Mouse (Mus musculus) embryonic fibroblast, embryonic 13.5 days (primary cell): Measurements from ENCODE around the gene Clec2i.

ENCODE experiments used
- CTCF ChIP-seq: IDR thresholded peaks from 2 replicates; pipeline ENCODE4 v1.5.1; 2011; ENCODE audit warnings: mild to moderate bottlenecking, control low read depth, low read length, moderate library complexity, borderline replicate concordance; ENCODE audit not compliant: insufficient read depth
- POLR2A ChIP-seq: IDR thresholded peaks from 2 replicates; pipeline ENCODE4 v1.6.1; 2011; ENCODE audit warnings: low read depth, mild to moderate bottlenecking, control low read depth, low read length, moderate library complexity

DNA sequence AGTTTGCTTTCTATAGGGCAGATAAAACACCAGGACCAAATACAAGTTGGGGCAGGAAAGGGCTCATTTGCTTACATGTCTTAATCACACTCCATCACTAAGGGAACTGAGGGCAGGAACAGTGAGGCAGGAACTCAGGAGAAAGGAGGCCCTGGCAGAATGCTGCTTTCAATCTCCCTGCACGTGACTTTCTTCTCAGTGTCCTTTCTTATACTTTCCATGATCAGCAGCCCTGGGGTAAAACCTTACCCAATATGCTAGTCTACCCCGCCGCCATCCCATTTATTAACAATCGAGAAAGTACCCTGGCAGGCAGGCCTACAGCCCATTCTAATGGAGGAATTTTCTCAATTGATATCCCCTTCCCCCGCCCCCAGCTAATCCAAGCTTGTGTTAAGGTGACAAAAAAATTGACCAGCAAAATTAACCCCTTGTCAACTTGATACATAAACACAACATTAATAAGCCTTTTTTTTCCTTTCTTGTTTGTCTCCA lies 42.8 kb upstream of the Clec2i start:
- TF ChIP-seq CTCF (no peak), POLR2A (no peak)
